Mouse (Mus musculus) lung, embryonic 16.5 days (tissue): ENCODE measurements around the gene Nckap1. TPM values are rescaled to one million over a fixed set of nuclear protein-coding genes. Genes with fewer than 3 reads are reported as not detected.
A peak's percentile ranks its signal among the peaks of the same experiment; 100 is the strongest.

Experiments
- ATAC-seq: fragments of 200-750 bp; cut with Nextera tagmentation; 2 replicates; pipeline ENCODE4 v1.8.0; 2017; ENCODE audit warnings: low read depth, mild to moderate bottlenecking, moderate library complexity
- H3K27ac ChIP-seq: fragments of 300-500 bp; sonication (generic); 2 replicates; pipeline ENCODE4 v1.5.1; 2014; ENCODE audit warnings: mild to moderate bottlenecking, control low read depth, low read length
- H3K27me3 ChIP-seq: fragments of 300-500 bp; sonication (generic); 2 replicates; pipeline ENCODE4 v1.6.1; 2014; ENCODE audit warnings: low read depth, low read length, mixed read lengths; ENCODE audit not compliant: control insufficient read depth, insufficient read depth
- H3K36me3 ChIP-seq: fragments of 300-500 bp; sonication (generic); 2 replicates; pipeline ENCODE4 v1.6.1; 2014; ENCODE audit warnings: low read length; ENCODE audit not compliant: control insufficient read depth, insufficient read depth
- H3K4me1 ChIP-seq: fragments of 300-500 bp; sonication (generic); replicated peaks from 2 replicates; pipeline ENCODE4 v1.6.1; 2014; ENCODE audit warnings: low read length, mixed read lengths; ENCODE audit not compliant: control insufficient read depth, insufficient read depth
- H3K4me2 ChIP-seq: fragments of 300-500 bp; sonication (generic); 2 replicates; pipeline ENCODE4 v1.6.1; 2014; ENCODE audit warnings: low read depth, low read length, control low read depth
- H3K4me3 ChIP-seq: fragments of 300-500 bp; sonication (generic); 2 replicates; pipeline ENCODE4 v1.5.1; 2014; ENCODE audit warnings: mild to moderate bottlenecking, low read length, control low read depth
- H3K9ac ChIP-seq: fragments of 300-500 bp; sonication (generic); 2 replicates; pipeline ENCODE4 v1.6.1; 2014; ENCODE audit warnings: low read length, control low read depth
- H3K9me3 ChIP-seq: fragments of 300-500 bp; sonication (generic); 2 replicates; pipeline ENCODE4 v1.6.1; 2016; ENCODE audit warnings: low read length; ENCODE audit not compliant: control insufficient read depth
- WGBS: fragments of 180-500 bp; shearing (Covaris S2); extraction: QIAGEN DNeasy Blood & Tissue Kit; methylation state at CpG from one replicate; pipeline ENCODE4 v1.1.7; 2014; 5-methylcytosine and 5-hydroxymethylcytosine counted together
- polyA plus RNA-seq: library from polyadenylated mRNA; unstranded; fragments of >200 nt; fragmentation: Nextera tagmentation; extraction: Ambion mirVana; gene quantifications from 2 replicates; pipeline ENCODE4 v1.2.1, GENCODE M21; 2015

Nckap1 gene
- 42.1 and 48.6 TPM in 2 replicates for polyA plus RNA-seq

GRCm38 (mm10) chr2:80581043-80581711 lies at the start of gene Nckap1:
TSS of gene Nckap1 (minus strand) at chr2:80581380.
- H3K36me3 ChIP-seq: no peaks in the 10 kb centered on the region
- H3K4me3 ChIP-seq: peak within 1 kb of the TSS; percentile 91
- H3K27me3 ChIP-seq: no peaks in the 10 kb centered on the region
- peak within 1 kb of the TSS; percentile 68 for H3K4me2 ChIP-seq
- peak; percentile 93 for ATAC-seq
- H3K9me3 ChIP-seq: no peaks in the 10 kb centered on the region
- H3K4me1 ChIP-seq: peaks cover 9% of the 10 kb centered on the region
- WGBS: under 1% methylated on average over 59 of the region's 88 CpGs
- peak within 1 kb of the TSS; percentile 98 for H3K27ac ChIP-seq
- peak within 1 kb of the TSS; percentile 98 for H3K9ac ChIP-seq

DNA sequence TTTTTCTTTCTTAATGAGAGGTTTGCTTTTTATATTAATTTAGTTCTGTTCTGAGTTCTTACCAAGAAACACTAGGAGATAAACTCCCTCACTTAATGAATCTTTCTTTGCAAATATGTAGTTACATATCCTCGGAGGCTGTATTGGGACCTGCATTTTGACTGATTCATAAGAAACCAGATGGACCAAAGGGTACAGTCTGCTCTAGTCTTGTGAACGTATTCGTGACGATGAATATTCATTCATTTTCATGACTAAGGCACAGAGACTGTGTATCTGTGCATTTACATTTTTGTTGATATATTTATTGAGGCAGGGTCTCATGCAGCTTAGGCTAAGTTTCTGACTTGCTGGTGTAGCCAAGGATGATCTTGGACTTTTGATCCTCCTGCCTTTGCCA lies 43.3 kb upstream of the Nckap1 start:
- WGBS: 94% methylated on average over 4 of the region's 4 CpGs
- Histone ChIP-seq H3K4me2 (no peak overlapping the region), H3K36me3 (peaks cover 5% of the 10 kb centered on the region; the same call in 1 of the 2 replicates), H3K9ac (no peak overlapping the region), H3K4me3 (no peak overlapping the region), H3K27ac (no peak overlapping the region), H3K27me3 (no peaks in the 10 kb centered on the region), H3K9me3 (no peaks in the 10 kb centered on the region), H3K4me1 (no peaks in the 10 kb centered on the region)
- ATAC-seq: no peak

DNA sequence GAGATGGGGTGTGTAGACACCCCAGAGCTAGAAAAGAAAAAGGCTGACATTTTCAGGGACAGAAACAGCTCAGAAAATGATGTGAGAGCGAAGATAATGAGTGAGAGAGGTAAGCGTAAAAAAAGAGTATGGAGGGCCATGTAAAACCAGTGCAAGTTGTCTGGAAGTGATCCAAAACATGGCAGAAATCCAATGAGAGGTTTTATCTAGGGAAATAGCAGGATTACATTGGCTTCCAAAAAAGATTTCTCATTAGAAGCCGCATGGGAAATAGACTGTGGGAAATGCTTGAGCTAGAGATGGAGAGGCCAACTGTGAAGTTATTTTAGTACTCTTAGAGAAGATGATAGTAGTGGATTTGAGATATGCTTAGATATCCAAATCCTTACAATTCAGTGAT lies 40.7 kb upstream of the Nckap1 start:
- H3K27me3 ChIP-seq: no peaks in the 10 kb centered on the region
- H3K4me3 ChIP-seq: no peak overlapping the region
- 73% methylated on average over 3 of the region's 3 CpGs for WGBS
- H3K9me3 ChIP-seq: no peaks in the 10 kb centered on the region
- no peak overlapping the region for H3K9ac ChIP-seq
- H3K27ac ChIP-seq: no peak overlapping the region
- peaks cover 5% of the 10 kb centered on the region; the same call in 1 of the 2 replicates for H3K36me3 ChIP-seq
- H3K4me1 ChIP-seq: peaks cover 5% of the 10 kb centered on the region; the same call in 1 of the 2 replicates
- H3K4me2 ChIP-seq: no peak overlapping the region
- ATAC-seq: no peak

- Histone ChIP-seq H3K9ac (no peak overlapping the region), H3K4me1 (peaks cover 5% of the 10 kb centered on the region; the same call in 1 of the 2 replicates), H3K27ac (no peak overlapping the region), H3K4me2 (no peak overlapping the region), H3K9me3 (no peaks in the 10 kb centered on the region), H3K36me3 (no peaks in the 10 kb centered on the region), H3K27me3 (no peaks in the 10 kb centered on the region), H3K4me3 (no peak overlapping the region)
- 81% methylated on average over 3 of the region's 3 CpGs for WGBS
- ATAC-seq: no peak
These were observed 37.8 kb upstream of the Nckap1 start for GRCm38 (mm10) chr2:80618991-80619390.

- Histone ChIP-seq H3K27me3 (no peaks in the 10 kb centered on the region), H3K4me1 (peaks cover 5% of the 10 kb centered on the region; the same call in 1 of the 2 replicates), H3K9ac (peak within 1 kb of the TSS; percentile 85), H3K36me3 (no peaks in the 10 kb centered on the region), H3K4me2 (peak within 1 kb of the TSS; percentile 81), H3K27ac (peak within 1 kb of the TSS; percentile 70), H3K4me3 (peak within 1 kb of the TSS; percentile 75), H3K9me3 (no peaks in the 10 kb centered on the region)
- peak; percentile 99 for ATAC-seq
- WGBS: 1% methylated on average over 21 of the region's 21 CpGs
These were observed 35.9 kb upstream of the Nckap1 start, which contains the start of the genes Dusp19 and Nup35 for GRCm38 (mm10) chr2:80616854-80617737. TSS of gene Dusp19 (plus strand) at chr2:80617045. TSS of gene Nup35 (plus strand) at chr2:80617236.

GRCm38 (mm10) chr2:80612796-80613195 lies 31.6 kb upstream of the Nckap1 start:
- Histone ChIP-seq H3K27me3 (no peaks in the 10 kb centered on the region), H3K4me1 (peaks cover 1% of the 10 kb centered on the region; the same call in 1 of the 2 replicates), H3K36me3 (no peaks in the 10 kb centered on the region), H3K27ac (no peak overlapping the region), H3K9ac (no peak overlapping the region), H3K9me3 (no peaks in the 10 kb centered on the region), H3K4me2 (no peak overlapping the region), H3K4me3 (no peak overlapping the region)
- 44% methylated on average over 2 of the region's 2 CpGs for WGBS
- ATAC-seq: no peak

DNA sequence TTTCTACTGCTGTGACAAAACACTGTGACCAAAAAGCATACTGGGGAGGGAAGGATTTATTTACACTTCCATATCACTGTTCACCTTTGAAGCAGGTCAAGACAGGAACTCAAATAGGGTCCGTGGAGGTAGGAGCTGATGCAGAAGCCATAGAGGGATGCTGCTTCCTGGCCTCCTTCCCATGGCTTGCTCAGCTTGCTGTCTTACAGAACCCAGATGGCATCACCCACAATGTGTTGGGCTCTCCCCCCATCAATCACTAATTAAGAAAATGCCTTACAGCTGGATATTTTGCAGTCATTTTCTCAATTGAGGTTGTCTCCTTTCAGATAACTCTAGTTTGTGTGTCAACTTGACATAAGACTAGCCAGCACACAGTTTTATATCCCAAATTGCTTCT lies 31.1 kb upstream of the Nckap1 start:
- no peak for ATAC-seq
- H3K4me1 ChIP-seq: no peaks in the 10 kb centered on the region
- no peak overlapping the region for H3K4me2 ChIP-seq
- no peaks in the 10 kb centered on the region for H3K36me3 ChIP-seq
- no peaks in the 10 kb centered on the region for H3K27me3 ChIP-seq
- H3K27ac ChIP-seq: no peak overlapping the region
- no peak overlapping the region for H3K4me3 ChIP-seq
- WGBS: 30% methylated on average over 1 of the region's 1 CpGs
- no peak overlapping the region for H3K9ac ChIP-seq
- H3K9me3 ChIP-seq: no peaks in the 10 kb centered on the region

DNA sequence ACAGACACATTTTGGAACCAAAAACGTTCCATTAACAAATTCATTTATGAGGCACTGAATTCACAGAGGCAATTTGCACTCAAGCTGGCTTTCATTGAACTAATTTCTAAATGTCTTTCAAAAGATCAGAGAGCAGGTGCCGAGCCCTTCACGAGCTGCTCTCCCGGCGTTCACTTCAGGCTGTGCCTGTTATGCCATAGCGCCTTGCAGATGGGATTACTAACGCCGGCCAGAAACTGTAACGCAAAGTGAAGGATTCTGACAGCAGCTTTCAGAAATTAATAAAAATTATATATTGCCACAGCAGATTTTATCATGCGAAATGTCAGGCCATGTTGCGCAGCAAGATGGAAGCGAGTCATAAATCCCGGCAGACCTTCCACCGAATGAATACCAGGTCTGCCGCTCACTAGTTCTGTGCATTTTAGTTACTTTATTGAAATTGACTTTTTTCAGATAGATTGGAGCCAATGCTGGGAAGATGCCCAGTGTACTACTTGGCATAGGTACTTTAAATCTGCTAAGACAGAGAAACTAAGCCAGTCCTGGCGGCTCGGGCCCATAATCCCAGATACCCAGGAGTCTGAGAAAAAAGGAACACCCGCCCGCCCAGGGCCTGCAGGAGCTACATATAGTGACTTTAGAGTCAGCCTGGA lies 22.7 kb upstream of the Nckap1 start:
- H3K9me3 ChIP-seq: no peaks in the 10 kb centered on the region
- no peak for ATAC-seq
- H3K4me2 ChIP-seq: no peak overlapping the region
- H3K27me3 ChIP-seq: no peaks in the 10 kb centered on the region
- H3K27ac ChIP-seq: no peak overlapping the region
- WGBS: 94% methylated on average over 19 of the region's 19 CpGs
- H3K9ac ChIP-seq: no peak overlapping the region
- H3K36me3 ChIP-seq: no peaks in the 10 kb centered on the region
- H3K4me1 ChIP-seq: no peaks in the 10 kb centered on the region
- no peak overlapping the region for H3K4me3 ChIP-seq

DNA sequence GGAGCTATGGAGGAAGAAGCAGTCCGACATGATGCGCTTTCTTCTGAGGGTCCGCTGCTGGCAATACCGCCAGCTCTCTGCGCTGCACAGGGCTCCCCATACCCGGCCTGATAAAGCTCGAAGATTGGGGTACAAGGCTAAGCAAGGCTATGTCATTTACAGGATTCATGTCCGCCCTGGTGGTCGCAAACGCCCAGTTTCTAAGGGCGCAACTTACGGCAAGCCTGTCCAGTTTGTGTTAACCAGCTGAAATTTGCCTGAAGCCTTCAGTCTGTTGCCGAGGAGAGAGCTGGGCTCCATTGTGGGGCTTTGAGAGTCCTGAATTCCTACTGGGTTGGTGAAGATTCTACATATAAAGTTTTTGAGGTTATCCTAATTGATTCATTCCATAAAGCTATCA lies 21.6 kb upstream of the Nckap1 start:
- Histone ChIP-seq H3K27me3 (no peaks in the 10 kb centered on the region), H3K36me3 (no peaks in the 10 kb centered on the region), H3K9ac (no peak overlapping the region), H3K4me2 (no peak overlapping the region), H3K4me1 (no peaks in the 10 kb centered on the region), H3K27ac (no peak overlapping the region), H3K4me3 (no peak overlapping the region), H3K9me3 (no peaks in the 10 kb centered on the region)
- WGBS: 88% methylated on average over 13 of the region's 13 CpGs
- ATAC-seq: no peak
